Mouse (Mus musculus): ENCODE results near the gene Lrrc51.
"Not testable (repeated sequence)": the region's sequence is repeated elsewhere in the genome, so short reads cannot be mapped to it uniquely, and the experiment has no call there.

Gene Lrrc51

GRCm38 (mm10) chr7:101937569-101937968, 3.9 kb upstream of the Lrrc51 start:
- peak in 1 of 2 experiments; percentile 17 for DNase-seq (ENCODE audit: low spot score in 2 of 2)

GRCm38 (mm10) chr7:101936996-101937395, 3.3 kb upstream of the Lrrc51 start:
- DNase-seq (ENCODE audit: low spot score in 2 of 2) = no peak

GRCm38 (mm10) chr7:101935957-101936356, 2.3 kb upstream of the Lrrc51 start:
- no peak for DNase-seq (ENCODE audit: low spot score in 2 of 2)

- no peak for DNase-seq (ENCODE audit: low spot score in 2 of 2)
Observed at GRCm38 (mm10) chr7:101933300-101933699, 395 bp downstream of the Lrrc51 start.

- DNase-seq (ENCODE audit: low spot score in 2 of 2) = no peak
Observed at GRCm38 (mm10) chr7:101932551-101932950, 1.1 kb downstream of the Lrrc51 start.

- DNase-seq (ENCODE audit: low spot score in 2 of 2) = no peak
Observed at GRCm38 (mm10) chr7:101928093-101928492, 5.6 kb downstream of the Lrrc51 start.

GRCm38 (mm10) chr7:101925892-101926291, 7.8 kb downstream of the Lrrc51 start:
- not testable (repeated sequence) for DNase-seq (ENCODE audit: low spot score in 2 of 2)

- DNase-seq (ENCODE audit: low spot score in 2 of 2) = peak; percentile 75 to 81
Observed at GRCm38 (mm10) chr7:101918071-101918470, 15.6 kb downstream of the Lrrc51 start.

- no peak for DNase-seq (ENCODE audit: low spot score in 2 of 2)
Observed at GRCm38 (mm10) chr7:101911982-101912381, 21.7 kb downstream of the Lrrc51 start.

GRCm38 (mm10) chr7:101910138-101910537, 23.6 kb downstream of the Lrrc51 start:
- no peak for DNase-seq (ENCODE audit: low spot score in 2 of 2)

- DNase-seq (ENCODE audit: low spot score in 2 of 2) = no peak
Observed at GRCm38 (mm10) chr7:101908367-101908766, 25.3 kb downstream of the Lrrc51 start.

GRCm38 (mm10) chr7:101906696-101907095, 27.0 kb downstream of the Lrrc51 start:
- no peak for DNase-seq (ENCODE audit: low spot score in 2 of 2)

GRCm38 (mm10) chr7:101906287-101906681, 27.4 kb downstream of the Lrrc51 start, which contains the start of gene Tomt:
Gene Tomt (minus strand): TSS chr7:101906359.
- DNase-seq (ENCODE audit: low spot score in 2 of 2) = no peak

GRCm38 (mm10) chr7:101905561-101906286, 28.0 kb downstream of the Lrrc51 start, which contains the start of gene Lamtor1:
Gene Lamtor1 (plus strand): TSS chr7:101905904.
- peak; percentile 100 for DNase-seq (ENCODE audit: low spot score in 2 of 2)

GRCm38 (mm10) chr7:101902846-101903245, 30.8 kb downstream of the Lrrc51 start:
- no peak for DNase-seq (ENCODE audit: low spot score in 2 of 2)

GRCm38 (mm10) chr7:101901969-101902368, 31.7 kb downstream of the Lrrc51 start:
- no peak for DNase-seq (ENCODE audit: low spot score in 2 of 2)

- DNase-seq (ENCODE audit: low spot score in 2 of 2) = no peak
Observed at GRCm38 (mm10) chr7:101900331-101901097, 33.2 kb downstream of the Lrrc51 start.

GRCm38 (mm10) chr7:101896104-101897066, 37.3 kb downstream of the Lrrc51 start:
- DNase-seq (ENCODE audit: low spot score in 2 of 2) = peak; percentile 98 to 99

- no peak for DNase-seq (ENCODE audit: low spot score in 2 of 2)
Observed at GRCm38 (mm10) chr7:101895695-101896094, 38.0 kb downstream of the Lrrc51 start.

GRCm38 (mm10) chr7:101888460-101888859, 45.2 kb downstream of the Lrrc51 start:
- no peak for DNase-seq (ENCODE audit: low spot score in 2 of 2)

GRCm38 (mm10) chr7:101886274-101886673, 47.4 kb downstream of the Lrrc51 start:
- no peak for DNase-seq (ENCODE audit: low spot score in 2 of 2)

- DNase-seq (ENCODE audit: low spot score in 2 of 2) = no peak
Observed at GRCm38 (mm10) chr7:101884160-101884559, 49.5 kb downstream of the Lrrc51 start.

Measured in right cerebral cortex, adult 2 months (tissue).